Mouse (Mus musculus) midbrain, embryonic 11.5 days (tissue): ENCODE measurements around the gene Pip4k2a. TPM values are rescaled to one million over a fixed set of nuclear protein-coding genes. Genes with fewer than 3 reads are reported as not detected.

Source experiments
- ATAC-seq: fragments of 200-750 bp; cut with Nextera tagmentation; 2 replicates; pipeline ENCODE4 v1.8.0; 2017; ENCODE audit warnings: moderate TSS enrichment, moderate library complexity; ENCODE audit not compliant: low FRiP score
- DNase-seq: peaks from one replicate; pipeline ENCODE4 v3.0.0; 2015; ENCODE audit warnings: low spot score; ENCODE audit errors: missing footprints
- H3K27ac ChIP-seq: fragments of 300-500 bp; sonication (generic); 2 replicates; pipeline ENCODE4 v1.5.1; 2014; ENCODE audit warnings: low read depth, low read length
- H3K27me3 ChIP-seq: fragments of 300-500 bp; sonication (generic); 2 replicates; pipeline ENCODE4 v1.6.1; 2014; ENCODE audit warnings: mild to moderate bottlenecking, low read length, moderate library complexity, mixed read lengths; ENCODE audit not compliant: control insufficient read depth, insufficient read depth
- H3K36me3 ChIP-seq: fragments of 300-500 bp; sonication (generic); 2 replicates; pipeline ENCODE4 v1.6.1; 2014; ENCODE audit warnings: mild to moderate bottlenecking, low read length, moderate library complexity, mixed read lengths; ENCODE audit not compliant: control insufficient read depth, insufficient read depth
- H3K4me1 ChIP-seq: fragments of 300-500 bp; sonication (generic); 2 replicates; pipeline ENCODE4 v1.6.1; 2014; ENCODE audit warnings: low read length; ENCODE audit not compliant: control insufficient read depth, insufficient read depth
- H3K4me2 ChIP-seq: fragments of 300-500 bp; sonication (generic); 2 replicates; pipeline ENCODE4 v1.6.1; 2014; ENCODE audit warnings: mild to moderate bottlenecking, moderate library complexity
- H3K4me3 ChIP-seq: fragments of 300-500 bp; sonication (generic); 2 replicates; pipeline ENCODE4 v1.5.1; 2014; ENCODE audit warnings: low read depth, low read length
- H3K9ac ChIP-seq: fragments of 300-500 bp; sonication (generic); 2 replicates; pipeline ENCODE4 v1.6.1; 2014; ENCODE audit warnings: low read length
- H3K9me3 ChIP-seq: fragments of 300-500 bp; sonication (generic); 2 replicates; pipeline ENCODE4 v1.6.1; 2016; ENCODE audit warnings: low read length; ENCODE audit not compliant: control insufficient read depth
- WGBS: fragments of 180-500 bp; shearing (Covaris S2); extraction: QIAGEN DNeasy Blood & Tissue Kit; methylation state at CpG from one replicate; pipeline ENCODE4 v1.1.7; 2014; 5-methylcytosine and 5-hydroxymethylcytosine counted together
- polyA plus RNA-seq: library from polyadenylated mRNA; unstranded; fragments of >200 nt; fragmentation: Nextera tagmentation; extraction: Ambion mirVana; gene quantifications from 2 replicates; pipeline ENCODE4 v1.2.1, GENCODE M21; 2014

Gene Pip4k2a
- polyA plus RNA-seq, 1 experiment from 2014 or later: 9.7 TPM

DNA sequence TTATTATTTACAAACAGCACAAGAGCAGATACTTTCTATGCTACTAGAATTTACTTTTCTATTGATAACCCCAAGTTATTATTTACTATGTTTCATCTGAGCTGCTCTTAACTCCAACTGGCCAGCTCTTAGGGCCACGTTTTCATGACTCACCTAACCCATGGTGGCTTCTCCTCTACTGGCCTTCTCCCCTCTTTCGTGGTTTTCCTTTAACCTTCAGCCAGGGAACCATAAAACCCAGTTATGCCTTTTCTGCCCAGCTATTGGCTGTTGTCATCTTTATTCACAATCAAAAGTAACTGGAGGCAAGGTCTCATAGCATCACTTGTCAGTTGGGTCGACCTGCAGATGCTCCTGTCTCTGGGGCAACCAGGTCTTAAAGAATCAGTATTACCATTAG, 12.4 kb downstream of the Pip4k2a start:
- no peaks in the 10 kb centered on the region for H3K27me3 ChIP-seq
- no peaks in the 10 kb centered on the region for H3K36me3 ChIP-seq
- no peak overlapping the region for H3K4me2 ChIP-seq
- 91% methylated on average over 3 of the region's 3 CpGs for WGBS
- H3K4me1 ChIP-seq: no peaks in the 10 kb centered on the region
- no peak overlapping the region for H3K4me3 ChIP-seq
- H3K9me3 ChIP-seq: no peaks in the 10 kb centered on the region
- no peak overlapping the region for H3K27ac ChIP-seq
- ATAC-seq (no peak), DNase-seq (no peak)
- no peak overlapping the region for H3K9ac ChIP-seq

DNA sequence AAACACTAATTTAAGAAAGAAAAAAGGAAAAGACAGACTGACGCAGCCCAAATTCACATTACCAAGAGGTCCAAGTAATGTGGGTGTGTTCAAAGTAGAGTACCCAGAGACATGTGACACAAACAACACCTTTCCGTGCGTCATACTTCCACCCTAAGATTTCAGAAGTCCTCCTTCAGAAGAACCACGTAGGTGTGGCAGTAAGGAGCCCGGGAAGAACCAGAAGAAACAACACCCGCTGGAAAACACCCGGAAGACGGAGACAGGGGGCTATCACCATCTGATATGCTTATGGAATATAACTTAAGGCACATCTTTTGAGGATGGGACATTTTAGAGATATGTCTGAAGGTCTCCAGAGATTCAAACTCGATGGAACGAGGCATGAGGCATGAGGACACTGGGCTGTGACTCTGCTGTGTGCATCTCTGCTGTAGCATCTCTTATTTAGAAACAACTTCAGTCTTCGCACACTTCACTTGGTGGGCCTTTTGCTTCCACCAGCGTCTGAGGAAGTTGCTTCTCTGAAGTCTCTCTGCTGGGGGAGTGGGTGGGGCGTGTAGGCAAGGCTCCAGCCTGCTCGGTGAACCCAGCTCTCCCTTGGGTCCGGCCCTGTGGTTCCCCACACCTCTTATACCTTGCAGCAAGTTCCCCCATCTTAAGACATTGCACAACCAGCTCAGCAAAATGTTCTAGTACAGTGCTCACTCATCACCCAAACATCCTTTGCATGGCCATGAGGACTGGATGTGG, 13.7 kb downstream of the Pip4k2a start:
- Histone ChIP-seq H3K9ac (no peak overlapping the region), H3K4me2 (no peak overlapping the region), H3K27me3 (no peaks in the 10 kb centered on the region), H3K4me1 (no peaks in the 10 kb centered on the region), H3K4me3 (no peak overlapping the region), H3K36me3 (no peaks in the 10 kb centered on the region), H3K9me3 (no peaks in the 10 kb centered on the region), H3K27ac (no peak overlapping the region)
- WGBS: 96% methylated on average over 15 of the region's 15 CpGs
- ATAC-seq (no peak), DNase-seq (no peak)

DNA sequence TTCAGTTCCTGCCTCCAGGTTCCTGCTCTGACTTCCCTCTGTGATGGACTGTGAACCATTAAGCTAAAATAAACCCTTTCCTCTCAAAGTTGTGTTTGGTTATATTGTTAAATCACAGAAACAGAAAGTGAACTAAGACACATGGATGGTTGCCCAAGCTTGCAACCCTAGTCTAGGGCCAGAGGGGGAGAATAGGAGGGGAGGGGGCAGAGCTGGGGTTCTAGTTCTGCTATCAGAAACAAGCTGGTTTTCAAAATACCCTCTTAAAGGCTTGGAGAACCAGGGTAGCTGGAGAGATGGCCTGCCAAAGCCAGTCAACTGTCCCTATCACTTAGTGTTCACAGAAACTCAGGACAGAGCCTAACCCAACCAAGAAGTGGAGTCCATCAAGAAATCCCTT, 14.4 kb downstream of the Pip4k2a start:
- Histone ChIP-seq H3K4me3 (no peak overlapping the region), H3K9ac (no peak overlapping the region), H3K36me3 (no peaks in the 10 kb centered on the region), H3K4me1 (no peaks in the 10 kb centered on the region), H3K27ac (no peak overlapping the region), H3K9me3 (no peaks in the 10 kb centered on the region), H3K4me2 (no peak overlapping the region), H3K27me3 (no peaks in the 10 kb centered on the region)
- DNase-seq (no peak), ATAC-seq (no peak)

DNA sequence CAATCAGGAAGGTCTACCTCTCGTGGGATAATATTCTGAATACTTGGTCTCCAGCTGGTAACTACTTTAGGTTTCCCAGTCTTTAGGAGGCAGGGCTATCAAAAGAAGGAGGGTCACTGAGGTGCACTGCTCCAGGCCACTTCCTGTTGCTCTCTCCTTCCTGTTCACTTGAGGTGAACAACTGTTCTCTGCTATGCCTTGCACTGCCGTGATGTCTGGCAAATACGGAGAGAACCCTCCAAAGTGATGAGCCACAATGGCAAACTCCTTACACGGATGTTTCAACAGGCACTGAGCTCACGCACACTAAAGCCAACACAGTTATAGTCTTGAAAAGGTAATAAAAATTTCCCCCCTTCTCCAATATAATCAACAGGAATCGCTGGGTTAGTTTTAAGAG, 15.3 kb downstream of the Pip4k2a start:
- H3K4me2 ChIP-seq: no peak overlapping the region
- ATAC-seq (no peak), DNase-seq (no peak)
- no peak overlapping the region for H3K4me3 ChIP-seq
- no peak overlapping the region for H3K9ac ChIP-seq
- no peaks in the 10 kb centered on the region for H3K36me3 ChIP-seq
- no peaks in the 10 kb centered on the region for H3K27me3 ChIP-seq
- WGBS: 87% methylated on average over 6 of the region's 6 CpGs
- no peaks in the 10 kb centered on the region for H3K9me3 ChIP-seq
- no peaks in the 10 kb centered on the region for H3K4me1 ChIP-seq
- H3K27ac ChIP-seq: no peak overlapping the region

DNA sequence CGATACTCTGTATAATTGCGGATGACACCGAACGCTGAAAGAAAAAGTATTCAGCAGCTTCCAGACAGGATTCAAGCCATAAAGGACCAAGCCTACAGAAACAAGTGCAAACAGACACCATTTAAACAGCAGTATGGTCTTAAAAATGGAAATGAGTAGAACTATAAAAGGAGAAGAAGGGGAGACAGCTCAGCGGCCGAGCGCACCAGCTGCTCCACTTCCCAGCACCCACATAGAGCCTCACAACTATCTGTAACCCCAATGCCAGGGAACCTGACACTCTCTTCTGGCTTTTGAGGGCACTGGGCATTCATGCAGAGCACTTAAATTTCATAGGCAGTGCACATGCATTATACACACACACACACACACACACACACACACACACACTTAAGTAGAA, 18.3 kb downstream of the Pip4k2a start:
- DNase-seq: no peak
- ATAC-seq: no peak
- Histone ChIP-seq H3K4me1 (no peaks in the 10 kb centered on the region), H3K9me3 (no peaks in the 10 kb centered on the region), H3K27ac (no peak overlapping the region), H3K4me3 (no peak overlapping the region), H3K4me2 (no peak overlapping the region), H3K36me3 (no peaks in the 10 kb centered on the region), H3K9ac (no peak overlapping the region), H3K27me3 (no peaks in the 10 kb centered on the region)
- WGBS: 90% methylated on average over 7 of the region's 7 CpGs

DNA sequence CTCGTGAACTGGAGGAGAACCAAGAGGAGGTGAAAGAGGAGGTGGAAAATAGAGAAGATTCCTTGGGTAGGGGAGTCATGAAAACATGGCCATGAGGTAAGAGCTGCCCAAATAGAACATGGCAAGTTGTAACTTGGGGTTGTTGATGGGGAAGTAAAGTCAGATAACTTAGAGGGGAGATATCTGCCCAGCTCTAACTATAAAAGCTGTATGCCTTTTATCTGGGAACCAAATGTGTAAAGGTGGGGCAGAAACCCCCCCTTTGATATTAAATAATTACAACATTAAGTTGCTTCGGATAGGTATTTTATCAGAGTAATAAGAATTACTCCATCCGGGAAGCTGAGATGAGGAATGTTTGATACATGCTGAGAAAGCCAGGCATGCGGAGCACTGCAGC, 18.9 kb downstream of the Pip4k2a start:
- Histone ChIP-seq H3K4me1 (no peaks in the 10 kb centered on the region), H3K27ac (no peak overlapping the region), H3K4me2 (no peak overlapping the region), H3K36me3 (no peaks in the 10 kb centered on the region), H3K9me3 (no peaks in the 10 kb centered on the region), H3K4me3 (no peak overlapping the region), H3K27me3 (no peaks in the 10 kb centered on the region), H3K9ac (no peak overlapping the region)
- DNase-seq: no peak
- ATAC-seq: no peak
- WGBS: 83% methylated on average over 4 of the region's 4 CpGs

DNA sequence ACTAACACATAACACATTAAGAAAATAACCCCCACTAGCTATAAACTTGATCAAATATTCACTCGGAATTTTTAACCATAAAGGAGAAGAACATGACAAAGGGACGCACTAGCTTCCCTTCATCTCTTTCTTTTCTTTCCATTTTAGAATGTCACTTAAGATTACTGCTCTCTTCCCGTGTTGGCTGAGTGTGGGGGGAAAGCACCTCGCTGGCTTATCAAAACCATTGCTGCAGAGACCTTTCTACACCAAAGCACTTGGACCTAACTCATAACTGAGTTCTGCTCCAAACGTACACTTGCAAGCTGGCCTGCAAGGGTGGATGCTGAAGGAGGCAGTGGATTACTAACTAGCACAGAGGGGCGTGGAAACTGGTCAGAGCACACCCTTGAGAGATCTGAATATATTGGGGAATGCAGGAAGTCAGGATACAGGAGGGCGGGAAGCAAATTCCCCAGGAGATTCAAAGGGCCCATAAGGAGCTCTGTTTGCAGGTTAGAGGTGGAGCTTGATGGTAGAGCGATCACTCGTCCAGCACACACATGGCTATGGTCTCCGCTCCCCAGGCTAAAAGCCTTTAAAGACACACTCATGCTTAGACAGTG, 20.6 kb downstream of the Pip4k2a start:
- Histone ChIP-seq H3K9me3 (peaks cover 4% of the 10 kb centered on the region; the same call in 1 of the 2 replicates), H3K36me3 (no peaks in the 10 kb centered on the region), H3K9ac (no peak overlapping the region), H3K4me3 (no peak overlapping the region), H3K27me3 (no peaks in the 10 kb centered on the region), H3K27ac (no peak overlapping the region), H3K4me1 (no peaks in the 10 kb centered on the region), H3K4me2 (no peak overlapping the region)
- WGBS: 88% methylated on average over 10 of the region's 10 CpGs
- DNase-seq: no peak
- no peak for ATAC-seq

DNA sequence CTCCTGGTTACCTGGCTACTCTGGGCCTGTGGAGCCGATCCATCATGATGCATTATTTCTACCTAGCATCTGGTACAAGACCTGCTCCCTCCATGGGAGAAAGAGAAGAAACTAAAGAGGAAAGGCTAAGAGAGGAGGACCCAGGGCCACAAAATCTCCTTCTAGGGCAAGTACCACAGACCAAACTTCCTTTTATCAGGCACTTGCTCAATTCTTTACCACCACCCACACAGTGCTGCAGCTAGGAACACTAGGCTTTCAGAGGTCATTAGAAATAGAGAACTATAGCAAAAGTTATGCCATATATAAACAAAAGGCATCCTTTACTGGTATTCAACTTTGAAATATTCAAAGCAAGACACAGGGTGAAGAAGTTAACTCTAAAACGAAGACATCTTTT, 21.8 kb downstream of the Pip4k2a start:
- no peak overlapping the region for H3K9ac ChIP-seq
- DNase-seq: no peak
- no peaks in the 10 kb centered on the region for H3K27me3 ChIP-seq
- no peak overlapping the region for H3K4me3 ChIP-seq
- H3K27ac ChIP-seq: no peak overlapping the region
- WGBS: 89% methylated on average over 2 of the region's 2 CpGs
- H3K9me3 ChIP-seq: peaks cover 4% of the 10 kb centered on the region; the same call in 1 of the 2 replicates
- no peaks in the 10 kb centered on the region for H3K36me3 ChIP-seq
- no peak overlapping the region for H3K4me2 ChIP-seq
- no peaks in the 10 kb centered on the region for H3K4me1 ChIP-seq
- ATAC-seq: no peak

DNA sequence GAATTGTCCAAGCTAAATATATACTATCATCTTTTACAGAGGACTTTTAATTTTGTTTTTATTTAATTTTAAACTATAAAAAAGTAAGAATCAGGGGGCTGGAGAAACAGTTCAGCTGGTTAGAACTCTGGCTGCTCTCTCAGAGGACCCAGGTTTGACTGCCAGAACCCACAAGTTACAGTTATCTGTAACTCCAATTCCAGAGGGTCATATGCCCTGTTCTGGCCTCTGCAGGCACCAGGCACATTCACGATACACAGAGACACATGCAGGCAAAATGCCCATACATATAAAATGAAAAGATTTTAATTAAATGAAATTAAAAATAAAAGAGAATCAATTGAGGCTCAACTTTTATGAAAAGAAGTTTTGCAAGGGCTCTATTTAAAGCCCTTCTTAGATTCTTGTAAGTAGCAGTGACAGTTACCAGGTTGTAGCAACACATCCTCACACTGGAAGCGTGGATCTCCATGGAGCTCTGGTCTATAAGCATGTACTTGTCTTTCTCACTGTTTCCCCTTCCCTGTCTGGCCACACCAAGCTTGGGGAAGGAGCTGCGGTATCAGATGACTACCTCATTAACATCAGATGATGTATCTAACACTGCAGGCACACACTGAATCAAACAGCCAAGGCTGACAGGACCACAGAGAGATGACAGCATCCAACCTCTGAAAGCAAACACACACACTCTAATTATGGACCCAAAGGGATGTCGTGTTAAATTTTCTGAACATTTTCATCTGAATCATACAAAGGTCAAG, 22.9 kb downstream of the Pip4k2a start:
- Histone ChIP-seq H3K4me2 (no peak overlapping the region), H3K27me3 (no peaks in the 10 kb centered on the region), H3K4me1 (no peaks in the 10 kb centered on the region), H3K9ac (no peak overlapping the region), H3K36me3 (no peaks in the 10 kb centered on the region), H3K4me3 (no peak overlapping the region), H3K9me3 (peaks cover 4% of the 10 kb centered on the region; the same call in 1 of the 2 replicates), H3K27ac (no peak overlapping the region)
- no peak for ATAC-seq
- WGBS: 72% methylated on average over 4 of the region's 4 CpGs
- no peak for DNase-seq
